Mouse (Mus musculus): ENCODE measurements around the gene Myo18b.

Gene Myo18b

GRCm38 (mm10) chr5:112895674-112896654 is at the start of gene Myo18b:
Gene Myo18b (minus strand): TSS chr5:112896362.
- no peak for DNase-seq

- no peak for DNase-seq
Observed at GRCm38 (mm10) chr5:112945925-112946324, 49.8 kb upstream of the Myo18b start.

GRCm38 (mm10) chr5:112942244-112942643 is 46.1 kb upstream of the Myo18b start:
- no peak for DNase-seq

DNA sequence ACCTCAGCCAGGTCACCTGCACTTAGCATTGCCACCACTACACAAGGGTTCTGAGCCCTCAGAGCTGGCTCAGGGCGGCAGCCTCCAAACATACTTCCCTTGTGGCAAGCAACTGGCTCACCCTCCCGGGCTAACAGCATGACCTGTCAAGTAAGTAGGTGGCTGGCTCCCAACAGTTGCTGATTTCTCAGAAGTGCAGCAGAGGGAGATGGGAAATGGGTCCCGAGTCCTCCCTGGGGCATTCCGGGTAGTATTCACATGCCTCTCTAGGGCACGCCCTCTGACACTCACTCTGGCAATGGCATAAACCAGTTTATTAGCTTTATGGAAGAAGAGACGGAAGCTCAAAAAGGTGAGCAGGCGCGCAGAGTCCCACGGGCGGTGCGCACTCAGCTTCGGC is 44.8 kb upstream of the Myo18b start:
- DNase-seq = no peak

DNA sequence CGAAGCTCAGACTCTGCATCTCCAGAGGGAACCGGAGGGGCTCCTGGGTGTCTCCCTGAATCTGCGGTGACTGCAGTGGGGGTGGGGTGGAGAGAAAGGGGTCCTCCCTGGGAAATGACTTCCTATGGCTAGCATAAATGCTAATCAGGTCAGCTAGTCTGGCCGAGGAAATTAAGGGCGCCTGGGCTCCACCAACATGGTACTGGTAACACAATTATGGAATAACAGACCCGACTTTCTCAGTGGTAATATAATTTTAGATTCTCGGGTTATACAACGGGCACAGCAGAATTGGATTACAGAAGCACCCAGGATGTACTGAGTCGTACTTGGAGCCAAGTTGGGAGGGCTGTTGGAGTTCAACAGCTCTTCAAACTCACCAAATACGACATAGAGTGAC is 40.5 kb upstream of the Myo18b start:
- no peak for DNase-seq

DNA sequence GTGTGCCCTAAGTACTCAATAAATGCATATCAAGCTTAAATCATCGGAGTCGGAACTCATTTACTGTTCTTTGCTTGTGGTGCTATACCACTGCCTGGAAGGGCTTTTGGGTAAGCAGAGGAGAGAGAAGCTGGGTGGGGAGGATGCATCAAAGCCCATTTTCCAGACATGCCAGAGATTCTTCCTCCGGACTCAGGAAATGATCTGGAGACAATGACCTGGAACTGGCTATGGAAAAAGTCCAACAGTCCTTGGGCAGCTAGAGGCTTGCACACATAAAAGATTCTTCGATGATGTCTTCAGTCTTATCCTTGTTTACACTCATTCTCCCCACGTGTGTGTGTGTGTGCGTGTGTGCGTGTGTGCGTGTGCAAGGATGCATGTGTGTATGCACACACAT is 39.3 kb upstream of the Myo18b start:
- no peak for DNase-seq

- no peak for DNase-seq
Observed at GRCm38 (mm10) chr5:112932878-112933567, 36.9 kb upstream of the Myo18b start.

GRCm38 (mm10) chr5:112931901-112932300 is 35.7 kb upstream of the Myo18b start:
- no peak for DNase-seq

DNA sequence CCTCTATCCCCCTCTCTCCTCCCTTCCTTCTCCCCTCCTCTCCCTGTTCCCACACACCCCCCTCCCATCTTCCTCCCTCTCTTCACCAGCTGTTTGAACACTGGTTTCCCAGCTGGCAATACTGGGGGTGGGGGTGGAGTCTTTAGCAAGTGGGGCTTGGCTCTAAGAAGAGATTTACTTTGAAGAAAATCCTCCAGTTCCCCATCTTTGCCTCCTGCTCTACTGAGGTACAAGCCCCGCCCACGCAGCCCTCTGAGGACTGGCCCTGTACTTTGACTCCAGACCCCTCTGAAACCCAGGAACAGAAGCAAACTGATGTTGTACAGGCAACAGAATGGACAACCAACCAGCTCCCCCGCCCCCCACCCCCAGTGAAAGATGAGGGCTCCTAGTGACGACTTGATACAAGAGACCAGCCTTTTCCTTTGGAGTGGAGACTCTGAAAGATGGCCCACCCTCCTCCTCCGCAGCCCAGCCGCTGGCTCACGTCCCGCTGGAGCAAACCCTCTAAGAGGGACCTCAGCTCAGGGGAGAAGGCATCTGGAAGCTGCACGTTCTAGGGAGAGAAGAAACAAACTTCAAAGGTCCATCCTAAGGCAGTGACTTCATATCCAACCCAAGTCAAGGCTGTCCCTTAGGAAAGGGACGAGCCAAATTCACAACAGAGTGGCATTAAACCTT is 32.2 kb upstream of the Myo18b start:
- DNase-seq = no peak

DNA sequence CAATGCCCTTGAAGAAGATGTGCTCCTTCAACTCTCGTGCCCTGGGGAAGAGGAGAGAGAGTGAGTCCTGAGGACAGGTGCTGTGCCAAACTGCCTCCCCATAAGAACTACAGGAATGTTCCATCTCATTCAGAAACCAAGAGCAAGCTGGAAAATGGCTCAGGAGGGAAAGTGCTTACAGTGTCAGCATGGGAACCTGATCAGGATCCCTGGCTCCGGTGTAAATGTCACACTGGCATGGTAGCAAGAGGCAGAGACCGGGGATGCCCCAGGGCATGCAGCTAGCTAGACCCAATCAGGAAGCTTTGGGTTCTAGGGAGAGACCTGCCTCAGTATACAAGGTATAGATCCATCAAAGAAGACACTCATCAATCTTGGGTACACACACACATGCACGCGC is 29.3 kb upstream of the Myo18b start:
- no peak for DNase-seq

- DNase-seq = no peak
Observed at GRCm38 (mm10) chr5:112924806-112925205, 28.6 kb upstream of the Myo18b start.

GRCm38 (mm10) chr5:112923841-112924240 is 27.7 kb upstream of the Myo18b start:
- DNase-seq = no peak

DNA sequence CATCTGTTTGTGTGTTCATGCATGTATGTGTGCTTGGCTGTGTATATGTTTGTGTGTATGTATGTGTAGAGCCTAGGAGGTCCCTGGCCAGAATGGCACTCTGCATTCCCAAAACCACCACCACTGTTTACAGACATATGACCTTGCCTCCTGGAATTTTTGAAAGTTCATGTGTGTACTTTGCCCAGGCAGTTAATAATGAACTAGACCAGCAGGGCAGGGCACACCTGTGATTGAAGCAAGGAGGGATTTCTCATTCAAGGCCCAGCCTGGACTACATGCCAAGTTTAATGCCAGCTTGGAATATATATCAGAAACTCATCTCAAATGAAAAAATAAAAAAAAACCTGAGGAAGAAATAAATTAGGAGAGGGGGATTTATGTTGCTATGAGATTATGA is 25.8 kb upstream of the Myo18b start:
- no peak for DNase-seq

- no peak for DNase-seq
Observed at GRCm38 (mm10) chr5:112910381-112910780, 14.2 kb upstream of the Myo18b start.

- DNase-seq = no peak
Observed at GRCm38 (mm10) chr5:112908169-112908614, 12.0 kb upstream of the Myo18b start.

DNA sequence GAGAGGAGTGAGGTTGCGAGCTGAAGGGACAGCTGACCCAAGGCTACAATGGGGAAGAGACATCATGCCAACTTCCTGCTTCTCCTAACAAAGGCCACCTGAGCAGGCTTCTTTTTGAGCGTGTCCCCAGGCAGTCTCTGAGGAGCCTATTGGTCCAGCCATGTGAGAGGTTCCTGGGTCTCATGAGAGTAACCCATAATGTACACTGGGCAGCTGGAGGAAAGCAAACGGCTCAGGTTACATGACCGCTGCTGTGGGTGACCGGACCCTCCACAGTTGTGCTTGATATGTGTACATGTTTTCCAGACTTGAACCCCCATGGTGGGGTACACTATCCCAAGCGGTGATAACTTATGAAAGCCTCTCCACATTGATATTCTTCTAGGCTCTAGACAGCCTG is 11.3 kb upstream of the Myo18b start:
- DNase-seq = no peak

DNA sequence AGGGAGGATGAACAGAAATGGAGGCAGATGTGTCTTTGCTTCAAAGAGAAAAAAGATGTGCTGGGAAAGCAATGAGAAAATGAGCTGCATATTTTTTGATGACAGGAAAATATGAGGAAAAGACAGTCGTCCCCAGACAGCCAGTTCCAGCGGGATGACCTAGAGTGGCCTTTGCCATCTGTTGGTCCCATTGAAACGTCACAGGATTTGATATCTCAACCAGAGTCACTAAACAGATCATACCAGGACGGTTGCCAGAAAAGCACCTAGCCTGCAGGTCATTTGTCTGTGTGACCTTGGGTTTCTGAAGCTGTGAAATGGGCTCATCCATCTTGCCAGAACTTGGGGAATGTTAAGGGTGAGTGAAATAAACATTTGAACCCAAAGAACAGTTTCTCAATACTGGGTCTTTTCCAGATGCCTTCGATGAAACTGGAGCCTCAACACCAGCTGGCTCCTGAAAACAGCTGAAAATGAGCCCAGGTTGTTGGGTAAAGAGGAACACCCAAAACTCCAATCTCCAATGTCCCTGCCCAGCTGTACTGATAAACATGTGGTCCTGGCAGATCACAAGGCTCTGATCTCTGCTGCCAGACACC is 2.6 kb downstream of the Myo18b start:
- no peak for DNase-seq

DNA sequence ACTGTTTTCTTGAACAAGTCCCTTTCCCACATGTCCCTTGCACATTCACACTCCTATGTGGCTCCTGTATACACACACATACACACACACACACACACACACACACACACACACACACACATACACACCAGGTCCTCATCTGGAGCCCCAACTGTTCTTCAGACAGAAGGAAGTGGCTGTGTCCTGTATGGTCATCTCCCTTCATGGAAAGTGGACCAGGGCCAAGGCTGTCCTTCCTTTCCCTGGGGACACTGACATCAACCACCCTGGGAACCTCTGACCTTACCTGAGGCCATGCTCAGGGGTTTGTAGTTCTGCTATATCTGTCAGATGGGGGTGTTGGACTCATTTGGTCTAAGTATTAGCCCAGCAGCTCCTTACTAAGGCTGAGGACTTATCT is 3.8 kb downstream of the Myo18b start:
- DNase-seq = no peak

DNA sequence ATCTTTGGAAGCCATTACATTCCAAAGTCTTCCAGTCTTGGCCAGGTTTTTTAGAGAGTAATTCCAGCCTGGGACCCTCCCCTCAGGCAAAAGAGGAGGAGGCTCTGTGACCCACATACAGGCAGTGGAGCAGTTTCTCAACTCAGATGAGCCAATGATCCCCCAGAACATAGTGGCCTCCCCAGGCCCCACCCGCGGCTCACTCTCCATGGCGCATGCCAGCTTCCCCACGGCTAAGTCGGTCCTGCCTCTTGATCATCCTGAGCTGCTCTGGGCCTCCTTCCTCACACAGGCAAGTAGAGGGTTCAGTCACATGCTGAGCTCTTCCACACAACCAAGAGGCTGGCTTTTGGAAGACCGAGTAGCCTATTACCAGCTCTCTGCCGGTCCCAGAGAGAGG is 7.5 kb downstream of the Myo18b start:
- no peak for DNase-seq

DNA sequence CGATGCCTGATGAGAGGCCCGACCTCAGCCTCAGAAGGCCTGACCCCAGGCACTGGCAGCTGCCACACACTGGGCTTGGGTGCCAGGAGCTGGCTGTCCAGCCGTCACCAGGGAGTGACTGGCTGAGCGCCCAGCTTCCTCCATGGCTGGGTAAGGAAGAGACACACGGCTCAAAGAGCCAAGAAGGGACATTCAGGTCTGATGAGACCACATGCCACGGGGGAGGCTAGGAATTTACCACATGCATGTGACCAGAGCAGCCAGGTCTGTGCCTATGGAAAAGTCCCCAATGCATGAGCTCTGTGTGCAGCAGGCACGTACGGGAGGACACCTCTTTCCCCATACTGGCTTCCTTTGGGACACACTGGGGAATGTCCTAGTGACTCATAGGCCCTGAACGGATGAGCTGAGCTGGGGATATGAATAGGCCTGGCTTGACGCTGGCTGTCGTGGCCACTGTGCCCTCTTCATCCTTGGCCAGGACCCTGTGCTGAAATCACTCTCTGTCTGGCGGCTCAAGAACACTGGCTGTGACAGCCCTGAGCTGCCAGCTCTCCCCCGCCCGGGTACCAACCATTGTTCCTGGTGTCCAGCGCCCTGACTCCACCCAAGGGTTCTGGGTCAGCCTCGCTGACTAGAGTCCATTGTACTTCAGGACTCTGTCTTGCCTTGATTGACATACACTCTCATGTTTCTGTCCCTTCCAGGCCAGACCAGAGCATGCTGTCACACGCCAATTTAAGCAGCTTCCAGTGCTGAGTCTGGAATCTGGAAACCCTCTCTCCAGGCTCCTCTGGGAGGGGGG is 9.3 kb downstream of the Myo18b start:
- peak; percentile 54 for DNase-seq

GRCm38 (mm10) chr5:112877391-112878115 is 18.6 kb downstream of the Myo18b start:
- no peak for DNase-seq

Measured in cerebellum, adult 8-10 months (tissue).